9 mouse cellular contexts compared by ENCODE assay signal in genomic region chr14:118179701-118180100, GRCm38 (mm10). TPM values are rescaled to one million over a fixed set of nuclear protein-coding genes. Genes with fewer than 3 reads are reported as not detected.
DNase-seq lines count a peak whose midpoint lies in the region; ATAC-seq and TF ChIP-seq lines count a peak whose summit lies in the region.
"Had no signal": no experiment of that assay in that cellular context is flagged by ENCODE, and none has a peak within 500 bp of the region (broad histone marks: within the 10 kb centered on the region; RNA-seq: fewer than 3 reads in every experiment).

No protein-coding gene starts in this region.

- peak overlapping the region; percentile 63 for H3K9ac ChIP-seq in heart, embryonic 15.5 days
- peak overlapping the region; percentile 13 for H3K9ac ChIP-seq in MEL (ENCODE audit: control insufficient read depth, low read depth, low read length, poor library complexity, severe bottlenecking)

- H3K4me2 ChIP-seq in heart, embryonic 15.5 days = peak overlapping the region; percentile 74

- H3K36me3 ChIP-seq in heart, embryonic 15.5 days = no peaks in the 10 kb centered on the region
- H3K36me3 ChIP-seq in MEL (ENCODE audit: control insufficient read depth in 1 of 2, insufficient read depth in 2 of 2, low read length in 2 of 2) (peaks cover 0 to 8% of the 10 kb centered on the region in 2 experiments; a peak in 2 of 4 replicates), macrophage (ENCODE audit: inconsistent target) (no peaks in the 10 kb centered on the region)
- H3K36me3 ChIP-seq in hindbrain, embryonic 10.5 days = no peaks in the 10 kb centered on the region

- H3K9me3 ChIP-seq in heart, embryonic 15.5 days (replicated peaks) = no peaks in the 10 kb centered on the region
- no peaks in the 10 kb centered on the region for H3K9me3 ChIP-seq in MEL (replicated peaks; ENCODE audit: insufficient read depth, low read length)
- H3K9me3 ChIP-seq in hindbrain, embryonic 10.5 days = no peaks in the 10 kb centered on the region

- H3K4me1 ChIP-seq in heart, embryonic 15.5 days (replicated peaks) = no peaks in the 10 kb centered on the region
- peaks cover 0 to 9% of the 10 kb centered on the region in 2 experiments; a peak in 3 of 4 replicates for H3K4me1 ChIP-seq in MEL (ENCODE audit: control insufficient read depth in 1 of 2, insufficient read depth in 2 of 2, low read length in 2 of 2)
- peaks cover 13% of the 10 kb centered on the region for H3K4me1 ChIP-seq in hindbrain, embryonic 10.5 days (replicated peaks)

- 36% methylated on average over 7 of the region's 7 CpGs for WGBS in heart, embryonic 15.5 days
- 33% methylated on average over 7 of the region's 7 CpGs for WGBS in hindbrain, embryonic 10.5 days
- 52% methylated on average over 7 of the region's 7 CpGs for WGBS in macrophage (ENCODE audit: missing documents)

- no peak for ATAC-seq in heart, embryonic 15.5 days (replicated peaks; ENCODE audit: insufficient number of reproducible peaks, insufficient read depth, low FRiP score, low read depth)

- no peak for TF ChIP-seq EP300 in MEL (IDR thresholded peaks at IDR 0.05; ENCODE audit: low read depth in 1 of 2, low read length in 2 of 2)

- TF ChIP-seq POLR2A in MEL (IDR thresholded peaks at IDR 0.05; ENCODE audit: control insufficient read depth in 1 of 2, insufficient read depth in 1 of 2, low read depth in 1 of 2, low read length in 2 of 2, poor library complexity in 1 of 2) = no peak

- peaks cover 3% of the 10 kb centered on the region for H3K79me2 ChIP-seq in MEL (ENCODE audit: control insufficient read depth, insufficient read depth, low read length, poor library complexity)
- no peaks in the 10 kb centered on the region for H3K79me2 ChIP-seq in macrophage (ENCODE audit: inconsistent target)

- H3K27me3 ChIP-seq in heart, embryonic 15.5 days = no peaks in the 10 kb centered on the region
- no peaks in the 10 kb centered on the region; a peak in 1 of 4 replicates for H3K27me3 ChIP-seq in MEL (ENCODE audit: control insufficient read depth in 1 of 2, insufficient read depth in 2 of 2, low read length in 2 of 2)
- H3K27me3 ChIP-seq in hindbrain, embryonic 10.5 days (ENCODE audit: insufficient read depth, poor library complexity, severe bottlenecking) = no peaks in the 10 kb centered on the region

- H3K27ac ChIP-seq in heart, embryonic 15.5 days = peak overlapping the region; percentile 81
- H3K27ac ChIP-seq in MEL (ENCODE audit: control insufficient read depth, low read depth, low read length) = no peak overlapping the region
- H3K27ac ChIP-seq in hindbrain, embryonic 10.5 days = peak overlapping the region; percentile 94
- no peak overlapping the region for H3K27ac ChIP-seq in macrophage

- intact Hi-C loops in heart, postnatal 10 days (cut with DNase I) = loop anchor here (5.0 kb wide), 1 partner anchor 53 kb away; no protein-coding TSS in a partner anchor
- intact Hi-C loops in gastrocnemius, postnatal 36 days (cut with DNase I) = no loop called here
- intact Hi-C loops in left cerebral cortex, postnatal 4 days (cut with DNase I) = no loop called here

- DNase-seq in heart, postnatal 10 days = no peak
- no peak for DNase-seq in MEL (ENCODE audit: low read depth, low spot score)
- no peak for DNase-seq in hindbrain, embryonic 10.5 days (ENCODE audit: low spot score)
- no peak for DNase-seq in right cerebral cortex, postnatal 4 days
- no peak for DNase-seq in gastrocnemius, postnatal 36 days
- no peak for DNase-seq in left cerebral cortex, postnatal 4 days

- no peak for TF ChIP-seq RAD21 in MEL (IDR thresholded peaks at IDR 0.05; ENCODE audit: low read depth, low read length)

- no peak for TF ChIP-seq CTCF in MEL (IDR thresholded peaks at IDR 0.05 in 2 of 3, conservative IDR thresholded peaks at IDR 0.05 in 1 of 3; ENCODE audit: control insufficient read depth in 1 of 3, insufficient read depth in 1 of 3, low read depth in 2 of 3, low read length in 3 of 3, poor library complexity in 1 of 3, severe bottlenecking in 1 of 3)

- peak overlapping the region; percentile 66 for H3K4me3 ChIP-seq in heart, embryonic 15.5 days
- H3K4me3 ChIP-seq in MEL (ENCODE audit: control insufficient read depth in 1 of 2, insufficient read depth in 1 of 2, low read depth in 2 of 2, low read length in 2 of 2) (peak overlapping the region; percentile 47 to 78), macrophage (ENCODE audit: inconsistent target) (peak overlapping the region; percentile 48)
- peak overlapping the region; percentile 61 for H3K4me3 ChIP-seq in hindbrain, embryonic 10.5 days

TF ChIP-seq in MEL, 35 proteins besides CTCF, POLR2A, EP300 and RAD21:
- TF ChIP-seq ELF1 (IDR thresholded peaks at IDR 0.05; ENCODE audit: low read depth, low read length) (no peak), TCF12 (IDR thresholded peaks at IDR 0.05; ENCODE audit: low read depth, low read length) (no peak), GATA1 (IDR thresholded peaks at IDR 0.05; ENCODE audit: low read depth, low read length) (no peak), UBTF (IDR thresholded peaks at IDR 0.05; ENCODE audit: borderline replicate concordance, insufficient read depth, low read depth, low read length) (no peak), MAFK (IDR thresholded peaks at IDR 0.05; ENCODE audit: borderline replicate concordance, low read depth, low read length) (no peak), CHD2 (IDR thresholded peaks at IDR 0.05; ENCODE audit: low read length) (no peak), CHD1 (IDR thresholded peaks at IDR 0.05; ENCODE audit: low read depth, low read length) (no peak), MEF2A (IDR thresholded peaks at IDR 0.05; ENCODE audit: extremely low read depth, insufficient replicate concordance, low read depth, low read length, poor library complexity, severe bottlenecking) (no peak), TBP (IDR thresholded peaks at IDR 0.05; ENCODE audit: low read depth, low read length) (no peak), SMC3 (IDR thresholded peaks at IDR 0.05; ENCODE audit: low read depth, low read length) (no peak), MAZ (IDR thresholded peaks at IDR 0.05; ENCODE audit: low read depth, low read length) (no peak), USF1 (IDR thresholded peaks at IDR 0.05; ENCODE audit: low read depth, low read length) (no peak), GABPA (IDR thresholded peaks at IDR 0.05; ENCODE audit: low read depth, low read length) (no peak), ZMIZ1 (IDR thresholded peaks at IDR 0.05; ENCODE audit: low read depth, low read length) (no peak)

RNA-seq across cellular contexts. Expression of gene Gpr180, which starts 42.7 kb away (rescaled TPM):
- polyA plus RNA-seq in heart, embryonic 15.5 days (2015; fragmentation: Nextera tagmentation; extraction: Ambion mirVana) = 35.8 and 43.7 TPM in 2 replicates
- 10 to 100 TPM; 27.2 to 29.0 TPM for total RNA-seq in heart, postnatal 10 days (2021)
- total RNA-seq in MEL (2012; rRNA removed) = 10.9 and 14.8 TPM in 2 replicates
- polyA plus RNA-seq in MEL (2012; ENCODE audit: insufficient read depth in 1 of 2, insufficient read length in 2 of 2, low read depth in 1 of 2, low replicate concordance in 2 of 2, missing spikeins in 1 of 2) (10 to 100 TPM in 1 of 2 experiments, not detected in 1; 12.6 TPM), macrophage (2018) (5.3 to 18.8 TPM (median 9.8 TPM) in 3 replicates)
- polyA plus RNA-seq in hindbrain, embryonic 10.5 days (2016; fragmentation: Nextera tagmentation; extraction: Ambion mirVana) = 37.2 and 39.8 TPM in 2 replicates
- total RNA-seq in macrophage (2018; cell fraction: chromatin; rRNA removed) = 10 to 100 TPM in 2 of 26 experiments, 1 to 10 TPM in 20, under 1 TPM in 3, not detected in 1; 0.58 to 10.7 (median 3.5) TPM
- total RNA-seq in macrophage (2018; cell fraction: cytosol; rRNA removed) = 10 to 100 TPM in 14 of 26 experiments, 1 to 10 TPM in 12; 7.0 to 13.2 (median 10.4) TPM
- total RNA-seq in macrophage (2018; cell fraction: nucleus; rRNA removed) = 10 to 100 TPM in 4 of 26 experiments, 1 to 10 TPM in 22; 1.5 to 18.7 (median 7.1) TPM
- total RNA-seq in gastrocnemius, postnatal 36 days (2021) = 10 to 100 TPM; 29.1 to 31.7 TPM
- 10 to 100 TPM; 24.5 to 27.2 TPM for total RNA-seq in left cerebral cortex, postnatal 4 days (2021)

RNA-seq across cellular contexts. Expression of gene Tgds, which starts 47.1 kb away (rescaled TPM):
- polyA plus RNA-seq in heart, embryonic 15.5 days (2015; fragmentation: Nextera tagmentation; extraction: Ambion mirVana) = 25.7 and 25.8 TPM in 2 replicates
- total RNA-seq in heart, postnatal 10 days (2021) = 10 to 100 TPM; 12.1 to 13.9 TPM
- total RNA-seq in MEL (2012; rRNA removed) = 11.2 and 13.4 TPM in 2 replicates
- 10 to 100 TPM in 1 of 2 experiments, not detected in 1; 11.3 TPM for polyA plus RNA-seq in MEL (2012; ENCODE audit: insufficient read depth in 1 of 2, insufficient read length in 2 of 2, low read depth in 1 of 2, low replicate concordance in 2 of 2, missing spikeins in 1 of 2)
- 29.4 and 32.3 TPM in 2 replicates for polyA plus RNA-seq in hindbrain, embryonic 10.5 days (2016; fragmentation: Nextera tagmentation; extraction: Ambion mirVana)
- 10 to 100 TPM in 15 of 26 experiments, 1 to 10 TPM in 11; 1.3 to 33.7 (median 12.8) TPM for total RNA-seq in macrophage (2018; cell fraction: chromatin; rRNA removed)
- total RNA-seq in macrophage (2018; cell fraction: cytosol; rRNA removed) = 10 to 100 TPM in 21 of 26 experiments, 1 to 10 TPM in 5; 4.4 to 14.1 (median 12.2) TPM
- 10 to 100 TPM in 13 of 26 experiments, 1 to 10 TPM in 13; 3.0 to 33.2 (median 10.5) TPM for total RNA-seq in macrophage (2018; cell fraction: nucleus; rRNA removed)
- polyA plus RNA-seq in macrophage (2018) = 9.7 to 18.9 TPM (median 10.4 TPM) in 3 replicates
- total RNA-seq in gastrocnemius, postnatal 36 days (2021) = 1 to 10 TPM; 3.7 to 6.5 TPM
- 10 to 100 TPM in 1 of 2 experiments, 1 to 10 TPM in 1; 7.9 to 10.3 TPM for total RNA-seq in left cerebral cortex, postnatal 4 days (2021)

RNA-seq across cellular contexts. Expression of gene Sox21, which starts 57.1 kb away (rescaled TPM):
- polyA plus RNA-seq in heart, embryonic 15.5 days (2015; fragmentation: Nextera tagmentation; extraction: Ambion mirVana) = 0.27 TPM in 1 of 2 replicates, not detected in the other
- total RNA-seq in heart, postnatal 10 days (2021) = not detected
- total RNA-seq in MEL (2012; rRNA removed) = not detected in 2 replicates
- polyA plus RNA-seq in MEL (2012; ENCODE audit: insufficient read depth in 1 of 2, insufficient read length in 2 of 2, low read depth in 1 of 2, low replicate concordance in 2 of 2, missing spikeins in 1 of 2) = not detected
- polyA plus RNA-seq in hindbrain, embryonic 10.5 days (2016; fragmentation: Nextera tagmentation; extraction: Ambion mirVana) = 7.6 and 9.3 TPM in 2 replicates
- not detected for total RNA-seq in macrophage (2018; cell fraction: chromatin; rRNA removed)
- total RNA-seq in macrophage (2018; cell fraction: cytosol; rRNA removed) = not detected
- not detected for total RNA-seq in macrophage (2018; cell fraction: nucleus; rRNA removed)
- not detected in 3 replicates for polyA plus RNA-seq in macrophage (2018)
- not detected for total RNA-seq in gastrocnemius, postnatal 36 days (2021)
- 10 to 100 TPM; 10.8 to 11.7 TPM for total RNA-seq in left cerebral cortex, postnatal 4 days (2021)
- total RNA-seq: common myeloid progenitor, adult 5-6 weeks had no signal

Comparison
In these comparisons a context has a peak if more than half of its experiments do, and no peak if none do; other contexts are left out.
1. H3K27ac ChIP-seq: peak in heart, embryonic 15.5 days (single experiment) and hindbrain, embryonic 10.5 days (single experiment); none in MEL (single experiment) and macrophage (single experiment).
2. RNA of gene Sox21, which starts 57.1 kb away (total RNA-seq): 10.8 to 11.7 TPM in left cerebral cortex, postnatal 4 days; not detected in gastrocnemius, postnatal 36 days, not detected in heart, postnatal 10 days and not detected in MEL; every median in the first group is over 10 times any median in the second.
3. Peak in every context shown above with its lines, with median percentiles within 50 percentile points of each other: H3K4me3 ChIP-seq.